Mouse (Mus musculus): Measurements from ENCODE around the gene Gm9008. TPM values are rescaled to one million over a fixed set of nuclear protein-coding genes. Genes with fewer than 3 reads are reported as not detected.

Gene Gm9008
- polyA plus RNA-seq (2017; shearing (Covaris generic)), result not detected

DNA sequence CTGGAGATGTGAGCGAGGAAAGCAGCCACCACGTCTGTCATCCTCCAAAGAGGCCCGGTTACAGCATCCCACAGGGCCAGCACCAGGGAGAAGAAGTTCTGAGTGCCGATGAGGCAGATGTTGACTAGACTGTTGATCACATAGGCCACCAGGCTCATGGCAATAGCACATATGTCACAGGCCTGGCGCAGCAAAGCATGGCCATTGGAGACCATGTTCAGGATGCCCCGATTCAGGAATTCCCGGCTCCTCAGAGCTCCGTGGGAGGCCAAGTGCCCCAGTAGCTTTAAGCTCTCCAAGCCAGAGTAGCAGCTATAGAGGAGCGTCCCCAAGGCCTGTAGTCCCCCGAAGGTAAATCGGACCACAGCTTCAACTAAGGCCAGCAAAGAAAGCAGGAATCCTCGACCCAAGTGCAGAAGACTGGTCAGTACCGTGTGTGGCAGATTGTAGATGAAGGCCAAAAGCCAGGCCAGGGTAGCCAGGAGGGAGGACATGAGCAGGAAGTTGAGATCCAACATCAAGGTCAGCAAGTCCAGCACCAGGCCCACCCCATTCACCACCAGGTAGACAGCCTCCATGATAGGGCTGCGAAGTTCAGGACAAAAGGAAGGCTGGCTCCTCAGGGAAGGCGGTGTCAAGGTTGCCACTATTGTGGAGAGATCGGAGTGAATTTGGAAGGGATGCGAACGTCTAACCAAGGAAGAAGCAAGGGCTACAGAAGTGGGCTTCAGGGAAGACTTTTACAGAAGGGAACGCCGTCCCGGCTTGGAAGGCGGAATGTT, at the start of gene Gm9008:
Gene Gm9008 (minus strand): TSS at position 731 of the 782 bp plus-strand sequence.

All from naive thymus-derived CD4-positive, alpha-beta T cell, adult 5 months (primary cell).